Mouse (Mus musculus): Measurements from ENCODE around the gene Id2.

- no peak for TF ChIP-seq CTCF (IDR thresholded peaks at IDR 0.05; ENCODE audit: low read depth, low read length)
- no peak for TF ChIP-seq POLR2A (IDR thresholded peaks at IDR 0.05; ENCODE audit: extremely low read depth, insufficient read depth, low read length)
Measured at GRCm38 (mm10) chr12:25116126-25116525, 19.2 kb upstream of the Id2 start.

All from liver, adult 2 months (tissue).